ENCODE assay signal across 27 mouse cellular contexts in genomic region chr6:39807050-39807560, GRCm38 (mm10). TPM values are rescaled to one million over a fixed set of nuclear protein-coding genes. Genes with fewer than 3 reads are reported as not detected.
DNase-seq lines count a peak whose midpoint lies in the region; ATAC-seq and TF ChIP-seq lines count a peak whose summit lies in the region.
"Had no signal": no experiment of that assay in that cellular context is flagged by ENCODE, and none has a peak within 500 bp of the region (broad histone marks: within the 10 kb centered on the region; RNA-seq: fewer than 3 reads in every experiment).

No protein-coding gene starts in this region.

- 93% methylated on average over 7 of the region's 7 CpGs for WGBS in hindbrain, postnatal 0 days
- 97% methylated on average over 7 of the region's 7 CpGs for WGBS in hindbrain, embryonic 12.5 days
- WGBS in liver, postnatal 0 days (ENCODE audit: insufficient replicate concordance), result 89% methylated on average over 7 of the region's 7 CpGs

- H3K4me3 ChIP-seq in hindbrain, postnatal 0 days (ENCODE audit: low read length), result no peak overlapping the region
- H3K4me3 ChIP-seq in hindbrain, embryonic 12.5 days, result no peak overlapping the region
- no peak overlapping the region for H3K4me3 ChIP-seq in liver, postnatal 0 days (ENCODE audit: low read depth, low read length)
- H3K4me3 ChIP-seq: embryonic facial prominence, embryonic 12.5 days; forebrain, embryonic 10.5 days; gastrocnemius, adult 2 months; heart, adult 2 months; heart, embryonic 12.5 days; intestine, embryonic 15.5 days; liver, embryonic 15.5 days; lung, embryonic 15.5 days; midbrain, embryonic 12.5 days; stomach, embryonic 15.5 days had no signal

- no peak overlapping the region for H3K4me2 ChIP-seq in hindbrain, postnatal 0 days (ENCODE audit: low read depth, low read length)
- H3K4me2 ChIP-seq in hindbrain, embryonic 12.5 days (replicated peaks), result no peak overlapping the region
- no peak overlapping the region for H3K4me2 ChIP-seq in liver, postnatal 0 days (ENCODE audit: low read depth, low read length)
- H3K4me2 ChIP-seq: embryonic facial prominence, embryonic 12.5 days; heart, embryonic 12.5 days; intestine, embryonic 15.5 days; liver, embryonic 15.5 days; lung, embryonic 15.5 days; midbrain, embryonic 12.5 days; stomach, embryonic 15.5 days had no signal

- TF ChIP-seq EP300 in liver, postnatal 0 days (IDR thresholded peaks at IDR 0.05; ENCODE audit: low read depth), result no peak

- TF ChIP-seq CTCF in hindbrain, postnatal 0 days (IDR thresholded peaks at IDR 0.05; ENCODE audit: low read depth), result peak; percentile 38
- peak; percentile 25; the same call in 1 of the 2 replicates for TF ChIP-seq CTCF in liver, postnatal 0 days (IDR thresholded peaks at IDR 0.05; ENCODE audit: low read depth)

- H3K36me3 ChIP-seq in hindbrain, postnatal 0 days (ENCODE audit: insufficient read depth, low read length), result peaks cover 4% of the 10 kb centered on the region; the same call in 1 of the 2 replicates
- H3K36me3 ChIP-seq in hindbrain, embryonic 12.5 days, result 0 out of 2 replicates have a peak, but pooled peaks cover 5% of the 10 kb centered on the region
- H3K36me3 ChIP-seq in liver, postnatal 0 days (replicated peaks; ENCODE audit: insufficient read depth, low read length), result peaks cover 4% of the 10 kb centered on the region
- H3K36me3 ChIP-seq: embryonic facial prominence, embryonic 12.5 days; stomach, embryonic 15.5 days had no signal

- no peaks in the 10 kb centered on the region for H3K9me3 ChIP-seq in hindbrain, postnatal 0 days (ENCODE audit: low read length)
- no peaks in the 10 kb centered on the region for H3K9me3 ChIP-seq in hindbrain, embryonic 12.5 days (replicated peaks)
- H3K9me3 ChIP-seq in liver, postnatal 0 days (ENCODE audit: low read length), result no peaks in the 10 kb centered on the region
- H3K9me3 ChIP-seq: embryonic facial prominence, embryonic 12.5 days; forebrain, embryonic 10.5 days; G1E; heart, embryonic 12.5 days; intestine, embryonic 15.5 days; liver, embryonic 15.5 days; lung, embryonic 15.5 days; midbrain, embryonic 12.5 days; stomach, embryonic 15.5 days had no signal

- H3K27ac ChIP-seq in hindbrain, postnatal 0 days, result no peak overlapping the region
- H3K27ac ChIP-seq in hindbrain, embryonic 12.5 days, result no peak overlapping the region
- H3K27ac ChIP-seq in liver, postnatal 0 days (ENCODE audit: low read depth), result no peak overlapping the region
- H3K27ac ChIP-seq: embryonic facial prominence, embryonic 12.5 days; forebrain, embryonic 10.5 days; gastrocnemius, adult 2 months; heart, adult 2 months; intestine, embryonic 15.5 days; liver, embryonic 15.5 days; lung, embryonic 15.5 days; midbrain, embryonic 12.5 days; stomach, embryonic 15.5 days had no signal

- H3K27me3 ChIP-seq in hindbrain, postnatal 0 days (ENCODE audit: insufficient read depth, low read length), result no peaks in the 10 kb centered on the region
- H3K27me3 ChIP-seq in hindbrain, embryonic 12.5 days, result no peaks in the 10 kb centered on the region
- no peaks in the 10 kb centered on the region for H3K27me3 ChIP-seq in liver, postnatal 0 days (ENCODE audit: insufficient read depth, low read length)
- H3K27me3 ChIP-seq: embryonic facial prominence, embryonic 12.5 days; heart, embryonic 12.5 days; intestine, embryonic 15.5 days; liver, embryonic 15.5 days; lung, embryonic 15.5 days; midbrain, embryonic 12.5 days; stomach, embryonic 15.5 days had no signal

- H3K4me1 ChIP-seq in hindbrain, postnatal 0 days (ENCODE audit: insufficient read depth, low read length), result no peaks in the 10 kb centered on the region
- peaks cover 8% of the 10 kb centered on the region; the same call in 1 of the 2 replicates for H3K4me1 ChIP-seq in hindbrain, embryonic 12.5 days
- peaks cover 8% of the 10 kb centered on the region for H3K4me1 ChIP-seq in liver, postnatal 0 days (ENCODE audit: insufficient read depth)
- H3K4me1 ChIP-seq: heart, embryonic 12.5 days; intestine, embryonic 15.5 days; stomach, embryonic 15.5 days had no signal

- DNase-seq in hindbrain, postnatal 0 days (ENCODE audit: low spot score), result peak; percentile 10
- no peak for DNase-seq in liver, postnatal 0 days
- DNase-seq in liver (no peak), A20 (ENCODE audit: low read depth, low spot score) (peak; percentile 19)
- DNase-seq in fat pad, adult 2 months (ENCODE audit: extremely low read depth, low read depth, low spot score), result peak; percentile 94
- DNase-seq in urinary bladder, postnatal 10 days (ENCODE audit: low spot score), result no peak
- DNase-seq: cerebellum, adult 11-12 months; cerebellum, adult 9-11 months; embryo, embryonic 11 days; gastrocnemius, adult 2 months; gastrocnemius, postnatal 36 days; heart, adult 2 months; heart, postnatal 4 days; kidney, postnatal 25 days; right cerebral cortex, postnatal 14 days had no signal

- no peak for ATAC-seq in hindbrain, postnatal 0 days
- ATAC-seq in hindbrain, embryonic 12.5 days (ENCODE audit: low FRiP score), result no peak
- no peak for ATAC-seq in liver, postnatal 0 days
- ATAC-seq: forebrain, embryonic 16.5 days; hindbrain, embryonic 16.5 days; intestine, embryonic 15.5 days had no signal

- H3K9ac ChIP-seq in hindbrain, postnatal 0 days (replicated peaks; ENCODE audit: low read length), result no peak overlapping the region
- H3K9ac ChIP-seq in hindbrain, embryonic 12.5 days, result no peak overlapping the region
- H3K9ac ChIP-seq in liver, postnatal 0 days (replicated peaks), result no peak overlapping the region
- H3K9ac ChIP-seq: embryonic facial prominence, embryonic 12.5 days; heart, embryonic 12.5 days; intestine, embryonic 15.5 days; liver, embryonic 15.5 days; lung, embryonic 15.5 days; midbrain, embryonic 12.5 days; stomach, embryonic 15.5 days had no signal

RNA-seq across cellular contexts. Expression of gene Mrps33, which starts 3.7 kb away (rescaled TPM):
- 14.7 and 29.3 TPM in 2 replicates for total RNA-seq in hindbrain, postnatal 0 days (2014; rRNA removed)
- polyA plus RNA-seq in hindbrain, postnatal 0 days (2015; fragmentation: Nextera tagmentation; extraction: Ambion mirVana), result 205 and 218 TPM in 2 replicates
- 205 and 206 TPM in 2 replicates for polyA plus RNA-seq in hindbrain, embryonic 12.5 days (2016; fragmentation: Nextera tagmentation; extraction: Ambion mirVana)
- polyA plus RNA-seq in liver, postnatal 0 days (2015; fragmentation: Nextera tagmentation; extraction: Ambion mirVana), result 90.9 and 100.0 TPM in 2 replicates

Comparison
In these comparisons a context has a peak if more than half of its experiments do, and no peak if none do; other contexts are left out.
1. DNase-seq: peak in hindbrain, postnatal 0 days (single experiment), A20 (single experiment) and fat pad, adult 2 months (single experiment); none in liver, postnatal 0 days (single experiment), liver (single experiment) and urinary bladder, postnatal 10 days (single experiment).